Mouse (Mus musculus): ENCODE measurements at regions not wholly inside any gene's neighbourhood (a gene's known extent, or its start where the extent isn't known, plus 50 kb on each side); places are given as distances from the start of the nearest gene placed in this dataset.

- no peaks in the 10 kb centered on the region for H3K27me3 ChIP-seq (ENCODE audit: control insufficient read depth, insufficient read depth, low read length, poor library complexity, severe bottlenecking)
- H3K4me1 ChIP-seq (ENCODE audit: control insufficient read depth, insufficient read depth, low read length), result no peaks in the 10 kb centered on the region
- no peak overlapping the region for H3K27ac ChIP-seq (ENCODE audit: insufficient read depth, low read length)
- no peak overlapping the region for H3K9ac ChIP-seq (ENCODE audit: low read depth, poor library complexity, severe bottlenecking)
- H3K36me3 ChIP-seq (ENCODE audit: control insufficient read depth, insufficient read depth, low read length, poor library complexity, severe bottlenecking), result no peaks in the 10 kb centered on the region
- TF ChIP-seq EP300 (IDR thresholded peaks at IDR 0.05; ENCODE audit: insufficient read depth, low read depth, low read length) (no peak), CTCF (IDR thresholded peaks at IDR 0.05; ENCODE audit: low read depth, low read length) (no peak), POLR2A (IDR thresholded peaks at IDR 0.05; ENCODE audit: insufficient read depth, low read length) (no peak)
- H3K9me3 ChIP-seq (replicated peaks; ENCODE audit: control insufficient read depth, insufficient read depth, low read length, poor library complexity, severe bottlenecking), result no peaks in the 10 kb centered on the region
- no peak overlapping the region for H3K4me3 ChIP-seq (ENCODE audit: low read depth, low read length)
These were observed 184.4 kb upstream of the Ccn2 start for GRCm38 (mm10) chr10:24410885-24411284.

- Histone ChIP-seq H3K4me3 (ENCODE audit: low read depth, low read length) (no peak overlapping the region), H3K9ac (ENCODE audit: low read depth, poor library complexity, severe bottlenecking) (no peak overlapping the region), H3K36me3 (ENCODE audit: control insufficient read depth, insufficient read depth, low read length, poor library complexity, severe bottlenecking) (no peaks in the 10 kb centered on the region), H3K9me3 (replicated peaks; ENCODE audit: control insufficient read depth, insufficient read depth, low read length, poor library complexity, severe bottlenecking) (no peaks in the 10 kb centered on the region), H3K27me3 (ENCODE audit: control insufficient read depth, insufficient read depth, low read length, poor library complexity, severe bottlenecking) (no peaks in the 10 kb centered on the region), H3K4me1 (ENCODE audit: control insufficient read depth, insufficient read depth, low read length) (no peaks in the 10 kb centered on the region), H3K27ac (ENCODE audit: insufficient read depth, low read length) (no peak overlapping the region)
- TF ChIP-seq EP300 (IDR thresholded peaks at IDR 0.05; ENCODE audit: insufficient read depth, low read depth, low read length) (no peak), CTCF (IDR thresholded peaks at IDR 0.05; ENCODE audit: low read depth, low read length) (no peak), POLR2A (IDR thresholded peaks at IDR 0.05; ENCODE audit: insufficient read depth, low read length) (no peak)
These were observed 172.6 kb upstream of the Ccn2 start for GRCm38 (mm10) chr10:24422498-24423160.

DNA sequence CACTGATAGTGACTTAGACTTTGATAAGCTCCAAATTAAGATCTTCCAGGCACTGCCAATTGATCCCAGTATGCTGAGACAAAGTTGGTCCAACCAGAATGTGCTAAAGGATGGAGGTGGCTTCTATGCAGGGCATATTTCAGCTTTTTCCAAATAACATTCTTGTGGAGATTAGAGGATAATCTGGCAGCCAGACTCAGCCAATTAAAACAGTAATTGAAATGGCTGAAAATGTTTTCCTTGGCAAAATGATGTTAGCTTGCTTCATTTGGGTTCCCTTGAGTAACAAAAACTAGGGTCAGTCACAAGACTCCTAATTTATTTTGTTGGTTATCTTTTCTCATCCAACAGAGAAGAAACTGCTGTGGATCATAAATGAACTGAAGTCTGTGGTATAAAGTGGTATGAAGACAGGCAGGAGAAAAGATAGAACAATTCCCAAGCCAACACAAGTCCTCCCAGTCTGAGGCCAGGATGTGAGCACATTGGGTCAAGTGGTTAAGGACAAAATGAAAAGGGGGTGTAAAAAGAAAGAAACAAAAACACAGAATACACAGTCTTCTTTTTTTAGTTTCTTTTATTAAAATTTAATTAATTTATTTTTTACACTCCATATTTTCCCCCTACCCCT is 161.4 kb upstream of the Ccn2 start:
- no peaks in the 10 kb centered on the region for H3K27me3 ChIP-seq (ENCODE audit: control insufficient read depth, insufficient read depth, low read length, poor library complexity, severe bottlenecking)
- no peaks in the 10 kb centered on the region for H3K9me3 ChIP-seq (replicated peaks; ENCODE audit: control insufficient read depth, insufficient read depth, low read length, poor library complexity, severe bottlenecking)
- no peak overlapping the region for H3K9ac ChIP-seq (ENCODE audit: low read depth, poor library complexity, severe bottlenecking)
- no peak overlapping the region for H3K27ac ChIP-seq (ENCODE audit: insufficient read depth, low read length)
- H3K36me3 ChIP-seq (ENCODE audit: control insufficient read depth, insufficient read depth, low read length, poor library complexity, severe bottlenecking), result no peaks in the 10 kb centered on the region
- no peak overlapping the region for H3K4me3 ChIP-seq (ENCODE audit: low read depth, low read length)
- TF ChIP-seq EP300 (IDR thresholded peaks at IDR 0.05; ENCODE audit: insufficient read depth, low read depth, low read length) (no peak), CTCF (IDR thresholded peaks at IDR 0.05; ENCODE audit: low read depth, low read length) (no peak), POLR2A (IDR thresholded peaks at IDR 0.05; ENCODE audit: insufficient read depth, low read length) (no peak)
- H3K4me1 ChIP-seq (ENCODE audit: control insufficient read depth, insufficient read depth, low read length), result no peaks in the 10 kb centered on the region

DNA sequence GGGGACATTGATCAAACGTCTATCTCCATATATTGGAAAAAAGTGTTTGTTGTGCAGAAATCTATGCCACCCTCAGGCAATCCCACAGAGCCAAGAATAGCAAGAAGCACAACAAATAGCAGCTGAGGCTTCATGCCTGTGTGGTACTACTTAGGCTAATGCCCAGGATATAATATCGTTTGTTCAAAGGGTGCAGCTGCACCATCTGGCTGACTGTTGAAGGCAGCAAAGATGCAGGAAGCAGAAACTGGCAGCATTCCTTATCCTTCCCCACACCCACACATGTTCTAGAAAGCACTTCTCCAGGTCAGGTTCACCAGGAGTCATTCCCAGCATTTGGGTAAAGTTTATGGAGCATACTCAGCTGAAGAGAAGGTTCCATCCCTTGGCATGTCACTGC is 158.1 kb upstream of the Ccn2 start:
- no peak overlapping the region for H3K27ac ChIP-seq (ENCODE audit: insufficient read depth, low read length)
- TF ChIP-seq CTCF (IDR thresholded peaks at IDR 0.05; ENCODE audit: low read depth, low read length) (no peak), POLR2A (IDR thresholded peaks at IDR 0.05; ENCODE audit: insufficient read depth, low read length) (no peak), EP300 (IDR thresholded peaks at IDR 0.05; ENCODE audit: insufficient read depth, low read depth, low read length) (no peak)
- no peak overlapping the region for H3K4me3 ChIP-seq (ENCODE audit: low read depth, low read length)
- no peaks in the 10 kb centered on the region for H3K9me3 ChIP-seq (replicated peaks; ENCODE audit: control insufficient read depth, insufficient read depth, low read length, poor library complexity, severe bottlenecking)
- no peaks in the 10 kb centered on the region for H3K4me1 ChIP-seq (ENCODE audit: control insufficient read depth, insufficient read depth, low read length)
- H3K36me3 ChIP-seq (ENCODE audit: control insufficient read depth, insufficient read depth, low read length, poor library complexity, severe bottlenecking), result no peaks in the 10 kb centered on the region
- no peaks in the 10 kb centered on the region for H3K27me3 ChIP-seq (ENCODE audit: control insufficient read depth, insufficient read depth, low read length, poor library complexity, severe bottlenecking)
- no peak overlapping the region for H3K9ac ChIP-seq (ENCODE audit: low read depth, poor library complexity, severe bottlenecking)

DNA sequence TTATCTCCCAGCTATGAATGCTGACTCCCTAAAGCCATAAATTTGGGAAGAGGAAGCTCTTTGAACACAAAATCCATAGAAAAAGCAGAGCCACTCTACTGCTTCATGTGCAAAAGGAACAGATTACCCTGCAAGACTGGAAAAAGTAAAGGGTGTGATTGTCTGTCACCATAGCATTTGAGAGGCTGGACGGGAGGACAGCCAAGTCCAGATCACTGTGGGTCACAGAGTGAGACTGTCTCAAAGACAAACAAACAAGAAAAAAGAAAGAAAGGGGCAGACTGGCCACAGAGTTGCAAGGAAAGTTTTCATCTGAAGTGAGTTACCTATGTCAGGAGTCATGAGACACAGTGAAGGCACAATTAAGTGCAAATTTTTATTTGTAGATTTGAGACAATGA is 150.7 kb upstream of the Ccn2 start:
- H3K36me3 ChIP-seq (ENCODE audit: control insufficient read depth, insufficient read depth, low read length, poor library complexity, severe bottlenecking), result no peaks in the 10 kb centered on the region
- TF ChIP-seq EP300 (IDR thresholded peaks at IDR 0.05; ENCODE audit: insufficient read depth, low read depth, low read length), result no peak
- H3K4me1 ChIP-seq (ENCODE audit: control insufficient read depth, insufficient read depth, low read length), result no peaks in the 10 kb centered on the region
- H3K4me3 ChIP-seq (ENCODE audit: low read depth, low read length), result no peak overlapping the region
- H3K27me3 ChIP-seq (ENCODE audit: control insufficient read depth, insufficient read depth, low read length, poor library complexity, severe bottlenecking), result no peaks in the 10 kb centered on the region
- H3K9ac ChIP-seq (ENCODE audit: low read depth, poor library complexity, severe bottlenecking), result no peak overlapping the region
- no peak overlapping the region for H3K27ac ChIP-seq (ENCODE audit: insufficient read depth, low read length)
- no peaks in the 10 kb centered on the region for H3K9me3 ChIP-seq (replicated peaks; ENCODE audit: control insufficient read depth, insufficient read depth, low read length, poor library complexity, severe bottlenecking)

- Histone ChIP-seq H3K27ac (ENCODE audit: insufficient read depth, low read length) (no peak overlapping the region), H3K4me1 (ENCODE audit: control insufficient read depth, insufficient read depth, low read length) (no peaks in the 10 kb centered on the region), H3K4me3 (ENCODE audit: low read depth, low read length) (no peak overlapping the region), H3K36me3 (ENCODE audit: control insufficient read depth, insufficient read depth, low read length, poor library complexity, severe bottlenecking) (no peaks in the 10 kb centered on the region), H3K9me3 (replicated peaks; ENCODE audit: control insufficient read depth, insufficient read depth, low read length, poor library complexity, severe bottlenecking) (peaks cover 4% of the 10 kb centered on the region; the same call in 1 of the 2 replicates), H3K27me3 (ENCODE audit: control insufficient read depth, insufficient read depth, low read length, poor library complexity, severe bottlenecking) (no peaks in the 10 kb centered on the region), H3K9ac (ENCODE audit: low read depth, poor library complexity, severe bottlenecking) (no peak overlapping the region)
- TF ChIP-seq CTCF (IDR thresholded peaks at IDR 0.05; ENCODE audit: low read depth, low read length) (no peak), EP300 (IDR thresholded peaks at IDR 0.05; ENCODE audit: insufficient read depth, low read depth, low read length) (no peak), POLR2A (IDR thresholded peaks at IDR 0.05; ENCODE audit: insufficient read depth, low read length) (no peak)
These were observed 150.2 kb upstream of the Ccn2 start for GRCm38 (mm10) chr10:24445036-24445435.
